Mouse (Mus musculus) lung, postnatal 14 days (tissue): ENCODE measurements around the gene Myo16.
A peak's percentile ranks its signal among the peaks of the same experiment; 100 is the strongest.

Experiments used
- DNase-seq: peaks from one replicate; pipeline ENCODE4 v3.0.0; 2021

Gene Myo16

GRCm38 (mm10) chr8:10638871-10639270 lies 485.2 kb downstream of the Myo16 start:
- DNase-seq, result no peak

- DNase-seq, result no peak
Observed at GRCm38 (mm10) chr8:10640176-10640810, 486.6 kb downstream of the Myo16 start.

- no peak for DNase-seq
Observed at GRCm38 (mm10) chr8:10640859-10641258, 487.1 kb downstream of the Myo16 start.

- no peak for DNase-seq
Observed at GRCm38 (mm10) chr8:10641343-10641742, 487.6 kb downstream of the Myo16 start.

- DNase-seq, result no peak
Observed at GRCm38 (mm10) chr8:10643244-10643643, 489.5 kb downstream of the Myo16 start.

- no peak for DNase-seq
Observed at GRCm38 (mm10) chr8:10644481-10644880, 490.8 kb downstream of the Myo16 start.

- DNase-seq, result no peak
Observed at GRCm38 (mm10) chr8:10645740-10646139, 492.0 kb downstream of the Myo16 start.

GRCm38 (mm10) chr8:10646485-10646884 lies 492.8 kb downstream of the Myo16 start:
- DNase-seq, result no peak

GRCm38 (mm10) chr8:10651546-10652315 lies 498.0 kb downstream of the Myo16 start:
- no peak for DNase-seq

GRCm38 (mm10) chr8:10653282-10653681 lies 499.6 kb downstream of the Myo16 start:
- peak; percentile 20 for DNase-seq

- DNase-seq, result no peak
Observed at GRCm38 (mm10) chr8:10654922-10655518, 501.3 kb downstream of the Myo16 start.

- no peak for DNase-seq
Observed at GRCm38 (mm10) chr8:10663770-10664470, 510.2 kb downstream of the Myo16 start.

GRCm38 (mm10) chr8:10664861-10665543 lies 511.3 kb downstream of the Myo16 start:
- DNase-seq, result peak; percentile 29

- DNase-seq, result no peak
Observed at GRCm38 (mm10) chr8:10665821-10666283, 512.1 kb downstream of the Myo16 start.

- no peak for DNase-seq
Observed at GRCm38 (mm10) chr8:10671862-10672548, 518.3 kb downstream of the Myo16 start.

GRCm38 (mm10) chr8:10677840-10678410 lies 524.2 kb downstream of the Myo16 start:
- DNase-seq, result no peak

GRCm38 (mm10) chr8:10681926-10682325 lies 528.2 kb downstream of the Myo16 start:
- DNase-seq, result no peak

GRCm38 (mm10) chr8:10683088-10683487 lies 529.4 kb downstream of the Myo16 start:
- DNase-seq, result no peak
